Mouse (Mus musculus) cerebellum, adult 2 months (tissue): ENCODE results near the gene 1700067K01Rik.

Experiments
- CTCF ChIP-seq: fragments of 200-500 bp; IDR thresholded peaks from 2 replicates; pipeline ENCODE4 v1.5.1; 2011; ENCODE audit warnings: low read depth, mild to moderate bottlenecking, control low read depth, low read length, moderate library complexity, borderline replicate concordance; ENCODE audit not compliant: insufficient read depth
- POLR2A ChIP-seq: fragments of 200-500 bp; IDR thresholded peaks from 2 replicates; pipeline ENCODE4 v1.6.1; 2011; ENCODE audit warnings: low read length, control low read depth, borderline replicate concordance; ENCODE audit not compliant: insufficient read depth

GRCm38 (mm10) chr8:83972150-83973120 lies 28.9 kb upstream of the 1700067K01Rik start, which contains the start of gene Prkaca:
- TF ChIP-seq CTCF = no peak
- TF ChIP-seq POLR2A = peak; percentile 59
